Mouse (Mus musculus): ENCODE data around the gene Htr1a.

DNA sequence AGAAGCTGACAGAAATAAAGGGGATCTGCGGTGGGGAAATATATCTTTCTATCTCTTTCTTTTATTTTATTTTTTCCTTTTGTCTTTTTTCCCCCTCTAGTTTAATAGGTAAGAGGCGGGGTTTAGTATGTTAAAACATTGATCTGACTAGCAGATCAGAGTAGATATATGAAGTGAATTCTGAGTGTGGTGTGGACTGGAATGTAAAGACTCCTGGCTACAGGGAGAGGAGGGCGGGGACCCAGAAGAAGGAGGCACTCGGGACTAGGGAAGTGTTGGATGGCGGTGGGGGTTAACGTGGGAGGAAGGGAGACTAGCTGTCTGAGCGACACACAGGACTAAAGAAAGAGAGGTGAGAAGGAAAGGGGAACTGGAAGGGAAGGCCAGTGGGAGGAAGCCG, at the start of gene Htr1a:
- no peak for TF ChIP-seq CTCF (IDR thresholded peaks at IDR 0.05; ENCODE audit: low read depth)
- TF ChIP-seq EP300 (IDR thresholded peaks at IDR 0.05; ENCODE audit: low read depth) = no peak
